ENCODE assay signal across 9 mouse cellular contexts in genomic region chr11:77385706-77386690, GRCm38 (mm10).
DNase-seq lines count a peak whose midpoint lies in the region; ATAC-seq lines count a peak whose summit lies in the region.
"Had no signal": no experiment of that assay in that cellular context is flagged by ENCODE, and none has a peak within 500 bp of the region (broad histone marks: within the 10 kb centered on the region; RNA-seq: fewer than 3 reads in every experiment).

No protein-coding gene starts in this region.

- peak; percentile 45 for DNase-seq in kidney, adult 9 months
- no peak for DNase-seq in kidney, adult 18-20 months
- DNase-seq in Muller cell, postnatal 12 days (ENCODE audit: inconsistent ontology term), result peak; percentile 52
- DNase-seq in heart, adult 9 months (ENCODE audit: low spot score in 2 of 2), result peak; percentile 78 to 85
- DNase-seq in telencephalon, adult 2 months (ENCODE audit: low read depth, low spot score), result peak; percentile 68
- no peak for DNase-seq in hindbrain, embryonic 10.5 days (ENCODE audit: low spot score)
- DNase-seq in cerebellum, postnatal 14 days, result no peak

- peak; percentile 58; the same call in 1 of the 2 replicates for ATAC-seq in liver, embryonic 16.5 days (ENCODE audit: low read depth)

- H3K9ac ChIP-seq in liver, embryonic 16.5 days (ENCODE audit: low read depth, low read length), result no peak overlapping the region
- H3K9ac ChIP-seq: limb, embryonic 13.5 days had no signal

- H3K27me3 ChIP-seq in liver, embryonic 16.5 days (ENCODE audit: control insufficient read depth, insufficient read depth, low read depth, low read length), result no peaks in the 10 kb centered on the region
- no peaks in the 10 kb centered on the region for H3K27me3 ChIP-seq in hindbrain, embryonic 10.5 days (ENCODE audit: insufficient read depth, poor library complexity, severe bottlenecking)
- H3K27me3 ChIP-seq: limb, embryonic 13.5 days had no signal

- no peak overlapping the region for H3K4me2 ChIP-seq in liver, embryonic 16.5 days (ENCODE audit: low read depth, low read length)
- H3K4me2 ChIP-seq: limb, embryonic 13.5 days had no signal

- H3K9me3 ChIP-seq in liver, embryonic 16.5 days (replicated peaks; ENCODE audit: control insufficient read depth, low read length), result no peaks in the 10 kb centered on the region
- no peaks in the 10 kb centered on the region for H3K9me3 ChIP-seq in hindbrain, embryonic 10.5 days
- H3K9me3 ChIP-seq: limb, embryonic 13.5 days had no signal

- peak overlapping the region; percentile 51 for H3K27ac ChIP-seq in liver, embryonic 16.5 days (ENCODE audit: low read length)
- H3K27ac ChIP-seq in hindbrain, embryonic 10.5 days, result no peak overlapping the region
- H3K27ac ChIP-seq: limb, embryonic 13.5 days had no signal

- H3K4me1 ChIP-seq in liver, embryonic 16.5 days (ENCODE audit: control insufficient read depth, low read depth, low read length), result peaks cover 4% of the 10 kb centered on the region
- H3K4me1 ChIP-seq in hindbrain, embryonic 10.5 days (replicated peaks), result no peaks in the 10 kb centered on the region
- H3K4me1 ChIP-seq: limb, embryonic 13.5 days had no signal

- WGBS in liver, embryonic 16.5 days (ENCODE audit: insufficient replicate concordance), result 21% methylated on average over 3 of the region's 3 CpGs
- WGBS in hindbrain, embryonic 10.5 days, result 67% methylated on average over 3 of the region's 3 CpGs

- no peak overlapping the region for H3K4me3 ChIP-seq in liver, embryonic 16.5 days (ENCODE audit: low read depth, low read length)
- H3K4me3 ChIP-seq in hindbrain, embryonic 10.5 days, result no peak overlapping the region
- H3K4me3 ChIP-seq: limb, embryonic 13.5 days had no signal

- H3K36me3 ChIP-seq in liver, embryonic 16.5 days (ENCODE audit: control insufficient read depth, insufficient read depth), result no peaks in the 10 kb centered on the region
- H3K36me3 ChIP-seq in hindbrain, embryonic 10.5 days, result 0 out of 2 replicates have a peak, but pooled peaks cover 6% of the 10 kb centered on the region
- H3K36me3 ChIP-seq: limb, embryonic 13.5 days had no signal

Comparison
In these comparisons a context has a peak if more than half of its experiments do, and no peak if none do; other contexts are left out.
1. DNase-seq: peak in kidney, adult 9 months (single experiment), Muller cell, postnatal 12 days (single experiment), heart, adult 9 months (2 of 2) and telencephalon, adult 2 months (single experiment); none in kidney, adult 18-20 months (single experiment), hindbrain, embryonic 10.5 days (single experiment) and cerebellum, postnatal 14 days (0 of 2).